Mouse (Mus musculus): ENCODE results near the gene Bcl9l. TPM values are rescaled to one million over a fixed set of nuclear protein-coding genes. Genes with fewer than 3 reads are reported as not detected.
A peak's percentile ranks its signal among the peaks of the same experiment; 100 is the strongest.

Gene Bcl9l
- polyA plus RNA-seq, 1 experiment = 11.1 TPM

DNA sequence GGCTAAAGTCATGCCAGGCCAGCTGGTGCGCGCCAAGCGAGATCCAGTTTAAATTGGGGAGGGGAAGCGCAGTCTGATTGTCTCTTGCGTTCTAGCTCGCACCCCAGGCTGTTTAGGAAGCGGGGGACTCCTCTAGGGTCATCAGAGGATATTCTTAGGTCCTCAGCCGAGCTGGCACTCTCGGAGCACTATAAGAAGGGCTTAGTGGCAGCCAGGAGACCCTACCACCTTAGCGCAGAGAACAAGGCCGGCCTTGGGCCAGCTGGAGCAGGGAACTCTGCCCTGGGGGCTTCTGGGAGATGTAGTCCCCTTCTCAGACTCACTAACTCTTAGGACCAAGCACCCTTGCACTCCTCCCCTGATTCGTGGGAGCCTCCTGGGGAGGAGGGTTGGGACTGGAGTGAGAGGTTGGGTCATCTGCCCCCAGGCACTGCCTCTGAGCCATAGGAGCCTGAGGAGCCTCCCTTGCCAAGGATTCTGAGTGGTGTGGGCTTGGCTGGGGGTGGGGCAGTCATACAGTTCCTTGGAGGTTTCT lies 952 bp downstream of the Bcl9l start:
- peak; percentile 54 for DNase-seq (ENCODE audit: low spot score)

- DNase-seq (ENCODE audit: low spot score) = no peak
These were observed 1.9 kb downstream of the Bcl9l start for GRCm38 (mm10) chr9:44484311-44485104.

- DNase-seq (ENCODE audit: low spot score) = no peak
These were observed 2.5 kb downstream of the Bcl9l start for GRCm38 (mm10) chr9:44485105-44485515.

GRCm38 (mm10) chr9:44485516-44486161 lies 3.0 kb downstream of the Bcl9l start:
- peak; percentile 58 for DNase-seq (ENCODE audit: low spot score)

DNA sequence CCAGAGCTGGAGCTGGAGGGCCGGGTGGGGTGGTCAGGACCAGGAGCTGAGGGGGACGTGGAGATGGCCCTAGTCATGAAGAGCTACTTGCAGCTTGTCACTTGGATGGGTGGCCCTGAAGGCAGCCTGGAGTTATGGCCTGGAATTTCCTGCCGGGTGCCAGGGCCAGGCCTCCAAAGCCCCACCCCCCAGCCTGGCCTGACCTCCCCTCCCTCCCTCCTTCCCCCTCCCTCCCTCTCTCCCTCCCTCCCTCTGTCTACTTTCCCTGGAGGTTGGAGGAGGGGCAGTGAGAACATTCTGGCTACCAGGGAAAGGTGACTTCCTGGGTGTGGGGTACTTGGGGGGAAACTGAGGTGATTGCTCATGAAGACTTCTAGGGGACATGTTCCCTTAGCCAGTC lies 3.7 kb downstream of the Bcl9l start:
- peak; percentile 55 for DNase-seq (ENCODE audit: low spot score)

DNA sequence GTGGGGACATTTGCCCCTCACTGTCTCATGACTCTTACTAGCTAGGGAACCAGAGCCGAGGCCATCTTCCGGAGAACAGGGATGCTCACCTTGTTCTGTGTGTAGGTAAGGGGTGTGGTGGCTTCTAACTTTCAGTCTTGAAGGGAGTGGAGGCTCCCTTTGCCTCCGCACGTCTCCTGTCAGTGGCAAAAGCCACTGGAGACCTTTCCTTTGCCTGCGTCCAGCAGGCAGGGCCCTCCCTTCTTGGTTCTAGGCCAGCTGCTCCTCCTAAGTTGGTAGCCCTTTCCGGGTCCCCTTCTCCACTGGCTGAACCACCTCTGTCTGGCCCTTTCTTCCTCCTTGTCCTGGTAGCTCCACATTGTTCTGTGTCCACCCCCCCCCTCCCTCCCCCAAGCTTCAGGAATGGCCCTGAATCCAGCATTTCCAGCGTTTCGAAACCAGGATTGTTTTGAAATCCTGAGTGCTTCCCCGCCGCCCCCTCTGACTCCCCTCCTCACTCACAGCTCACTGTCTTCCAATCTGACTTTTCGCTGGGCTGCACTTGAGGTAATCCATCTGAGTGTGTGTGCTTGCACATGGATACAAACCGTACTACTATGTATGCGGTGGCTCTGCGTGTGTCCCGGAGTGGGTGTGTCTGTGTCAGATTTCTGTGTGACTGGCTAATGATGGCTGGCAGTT lies 4.3 kb downstream of the Bcl9l start:
- peak; percentile 42 for DNase-seq (ENCODE audit: low spot score)

- DNase-seq (ENCODE audit: low spot score) = peak; percentile 66
These were observed 4.8 kb downstream of the Bcl9l start for GRCm38 (mm10) chr9:44487441-44487840.

DNA sequence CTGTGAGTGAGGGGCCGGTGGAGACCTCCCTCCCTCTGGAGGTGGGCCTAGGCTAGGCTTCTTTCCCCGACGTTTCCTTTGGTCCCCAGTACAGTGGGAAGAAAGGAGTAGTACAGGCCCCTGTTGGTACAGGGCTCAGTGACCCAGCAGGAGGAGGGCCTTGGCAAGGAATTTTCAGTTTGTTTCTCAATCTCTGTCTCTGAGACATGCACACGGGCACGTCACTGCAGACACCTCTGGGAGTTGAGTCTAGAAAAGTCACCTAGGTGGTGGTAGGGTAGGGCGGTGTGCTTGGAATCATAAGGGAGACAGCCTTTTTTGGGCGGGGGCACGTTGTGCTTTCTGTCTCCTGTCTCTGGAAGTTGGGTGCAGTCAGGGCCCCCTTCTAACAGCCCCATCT lies 5.8 kb downstream of the Bcl9l start:
- no peak for DNase-seq (ENCODE audit: low spot score)

GRCm38 (mm10) chr9:44488855-44489381 lies 6.3 kb downstream of the Bcl9l start:
- peak; percentile 53 for DNase-seq (ENCODE audit: low spot score)

DNA sequence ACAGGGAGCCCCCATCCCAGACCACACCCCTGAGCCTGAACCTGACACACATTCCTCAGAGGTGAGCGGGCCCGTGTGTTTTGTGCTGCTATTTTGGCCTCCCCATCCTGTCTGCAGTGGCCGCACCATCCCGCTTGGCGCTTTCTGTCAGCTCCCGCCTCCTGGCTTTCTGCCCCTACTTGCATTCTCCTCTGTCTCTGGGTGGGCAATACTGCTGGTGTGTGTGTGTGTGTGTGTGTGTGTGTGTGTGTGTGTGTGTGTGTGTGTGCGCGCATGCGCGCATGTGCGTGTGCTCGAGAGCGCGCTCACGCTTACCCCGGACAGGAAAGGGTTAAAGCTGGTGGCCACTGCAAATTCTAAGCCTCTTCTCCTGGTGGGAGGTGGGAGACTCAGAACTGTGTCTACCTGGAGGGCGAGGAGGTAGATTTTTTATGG lies 7.0 kb downstream of the Bcl9l start:
- no peak for DNase-seq (ENCODE audit: low spot score)

DNA sequence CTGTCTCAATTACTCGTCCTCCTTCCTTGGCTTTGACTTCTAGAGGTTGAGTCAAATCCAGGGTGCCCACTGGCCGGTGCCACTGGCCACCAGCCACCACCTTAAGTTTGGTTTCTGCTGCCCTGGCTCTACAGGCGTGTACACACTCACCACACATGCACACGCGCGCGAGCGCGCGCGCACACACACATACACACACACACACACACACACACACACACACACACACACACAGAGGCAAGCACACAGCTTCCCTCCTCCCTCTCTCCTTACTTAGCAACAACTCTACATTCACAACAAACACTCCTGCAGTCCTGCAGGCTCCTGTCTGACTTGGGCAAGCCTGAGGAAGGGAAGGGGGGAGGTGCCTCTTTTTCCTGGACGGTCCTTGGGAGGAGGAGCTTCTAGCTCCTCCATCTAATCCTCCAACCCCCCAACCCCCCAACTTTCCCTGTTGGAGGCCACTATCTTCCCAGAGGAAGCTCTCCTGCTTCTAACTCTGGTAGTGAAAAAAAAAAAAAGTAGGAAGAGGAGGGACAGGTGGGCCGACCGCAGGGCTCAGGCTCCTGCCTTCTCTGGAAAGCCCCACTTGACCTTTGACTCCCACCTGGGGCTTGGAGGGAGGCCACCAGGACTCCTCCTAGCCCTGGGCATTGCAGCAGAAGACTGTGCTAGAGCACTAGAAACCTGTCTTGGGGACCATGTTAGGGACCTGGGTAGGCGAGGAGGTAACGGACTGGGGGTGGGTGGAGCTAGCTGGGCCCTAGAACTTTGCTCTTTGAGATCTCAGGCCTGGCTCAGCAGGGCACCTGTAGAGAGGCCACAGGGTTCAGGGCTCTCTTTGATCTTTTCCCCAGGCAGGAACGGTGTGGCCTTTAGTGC lies 7.7 kb downstream of the Bcl9l start:
- DNase-seq (ENCODE audit: low spot score) = no peak

DNA sequence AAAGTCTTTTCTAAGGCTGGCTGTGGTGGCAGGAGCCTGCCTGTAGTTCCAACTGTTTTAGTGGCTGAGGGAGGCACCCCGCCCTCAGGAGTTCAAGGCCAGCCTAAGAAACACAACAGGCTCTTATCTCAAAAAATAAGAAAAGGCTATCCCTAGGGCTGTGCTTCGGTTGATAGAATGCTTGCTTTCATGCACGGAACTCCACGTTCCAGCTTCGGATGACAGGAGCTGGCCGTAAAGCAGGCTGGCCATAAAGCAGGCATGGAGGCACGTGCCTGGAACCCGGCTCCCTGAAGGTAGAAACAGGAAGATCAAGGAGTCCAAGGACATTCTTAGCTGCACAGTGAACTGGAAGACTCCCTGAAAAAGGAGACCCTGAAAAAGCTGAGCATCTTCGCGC lies 8.7 kb downstream of the Bcl9l start:
- no peak for DNase-seq (ENCODE audit: low spot score)

GRCm38 (mm10) chr9:44492631-44493461 lies 10.2 kb downstream of the Bcl9l start:
- DNase-seq (ENCODE audit: low spot score) = no peak

- no peak for DNase-seq (ENCODE audit: low spot score)
These were observed 11.7 kb downstream of the Bcl9l start for GRCm38 (mm10) chr9:44494261-44494862.

- no peak for DNase-seq (ENCODE audit: low spot score)
These were observed 12.5 kb downstream of the Bcl9l start for GRCm38 (mm10) chr9:44494863-44495809.

DNA sequence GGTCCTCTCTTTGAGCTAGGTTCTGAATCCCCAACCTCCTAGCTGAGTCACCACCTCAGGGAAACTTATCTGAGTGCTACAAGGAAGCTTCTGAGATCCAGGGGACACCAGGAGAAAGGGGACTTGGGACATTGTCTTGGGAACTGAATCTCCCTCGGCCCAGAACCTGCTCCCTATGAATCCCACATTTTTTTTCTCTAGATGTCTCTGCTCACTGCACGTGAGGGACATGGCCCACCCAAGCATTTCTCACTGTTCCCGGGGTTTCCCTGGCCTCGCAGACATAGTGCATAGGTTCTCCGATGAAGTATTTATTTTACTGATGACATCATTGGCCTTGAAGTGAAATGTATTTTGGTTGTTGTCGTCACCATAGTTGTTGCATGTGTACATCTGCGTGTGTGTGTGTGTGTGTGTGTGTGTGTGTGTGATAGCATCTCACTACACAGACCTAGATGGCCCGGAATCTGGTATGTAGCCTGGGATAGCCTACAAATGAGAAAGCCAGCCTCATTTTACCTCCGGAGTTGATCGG lies 13.3 kb downstream of the Bcl9l start:
- DNase-seq (ENCODE audit: low spot score) = no peak

DNA sequence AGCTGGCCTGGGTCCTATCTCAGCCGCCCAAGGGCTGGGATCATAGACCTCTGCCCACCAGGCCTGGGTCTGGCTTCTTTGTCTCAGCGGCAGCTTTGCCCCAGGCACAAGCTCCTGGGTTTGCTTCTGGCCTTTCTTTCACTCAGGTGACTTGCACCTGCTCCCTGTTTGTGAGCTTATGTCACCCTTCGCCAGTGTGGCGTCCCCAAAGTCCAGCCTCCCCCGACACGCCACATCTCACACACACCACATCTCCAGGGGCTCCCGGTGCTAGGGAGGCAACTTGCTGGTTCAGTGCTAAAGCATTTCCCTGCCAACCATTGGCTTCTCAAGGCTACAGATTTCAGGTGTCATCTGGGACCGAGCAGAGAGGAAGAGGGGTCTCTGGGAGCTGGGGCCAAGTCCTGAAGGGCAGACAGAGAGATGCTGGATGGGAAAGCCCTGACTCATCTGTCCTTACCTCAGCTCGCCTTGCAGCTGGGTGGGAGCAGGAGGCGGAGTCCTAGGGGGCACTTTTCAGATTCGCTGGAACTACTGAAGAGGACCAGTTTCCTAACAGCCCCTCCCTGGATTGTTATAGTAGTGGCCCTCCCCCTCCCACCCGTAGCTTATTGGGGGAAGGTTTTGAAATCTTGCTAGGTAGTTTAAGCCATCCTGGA lies 14.3 kb downstream of the Bcl9l start:
- DNase-seq (ENCODE audit: low spot score) = no peak
